Mouse (Mus musculus): ENCODE results near the gene Rasl10a.

DNA sequence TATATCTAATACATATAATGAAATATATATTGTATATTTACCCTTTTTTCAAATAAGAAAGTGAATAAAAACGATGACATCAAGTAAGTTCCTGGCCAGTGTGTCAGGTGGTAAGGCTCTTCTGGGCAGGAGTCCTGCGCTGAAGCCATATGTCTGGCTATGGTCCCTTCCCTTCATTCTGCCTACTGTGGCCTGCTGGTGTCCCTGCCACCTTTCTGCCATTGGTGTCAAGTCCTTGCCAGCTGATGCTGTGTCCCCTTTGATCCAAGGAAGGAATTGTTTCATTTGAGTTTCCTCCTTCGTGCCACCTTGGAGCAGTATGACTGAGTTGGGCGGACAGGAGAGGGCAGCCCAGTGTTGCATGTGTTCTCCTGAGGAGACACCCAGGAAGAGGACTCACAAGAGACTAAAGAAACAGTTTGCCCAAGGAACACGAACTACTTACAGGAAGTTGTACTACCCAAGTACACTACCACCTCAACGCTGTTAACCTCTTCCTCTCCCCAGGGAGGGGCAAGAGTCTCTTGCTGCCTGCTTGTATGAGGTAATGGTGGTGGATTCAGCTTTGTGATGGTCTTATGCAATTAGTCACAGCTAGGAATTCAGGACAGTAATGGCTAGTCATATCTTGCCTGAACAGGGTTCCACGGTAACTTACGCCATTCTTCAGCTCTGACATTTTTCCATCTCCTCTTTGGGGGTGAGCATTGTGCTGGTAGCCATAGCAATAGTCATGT, 15.1 kb upstream of the Rasl10a start:
- TF ChIP-seq POLR2A (IDR thresholded peaks at IDR 0.05; ENCODE audit: low read depth, low read length) (no peak), CTCF (IDR thresholded peaks at IDR 0.05; ENCODE audit: extremely low read depth, insufficient read length, insufficient replicate concordance, low read depth, low read length) (no peak)

Data from small intestine, adult 2 months (tissue).